12 mouse cellular contexts compared by ENCODE assay signal in the genomic region with DNA sequence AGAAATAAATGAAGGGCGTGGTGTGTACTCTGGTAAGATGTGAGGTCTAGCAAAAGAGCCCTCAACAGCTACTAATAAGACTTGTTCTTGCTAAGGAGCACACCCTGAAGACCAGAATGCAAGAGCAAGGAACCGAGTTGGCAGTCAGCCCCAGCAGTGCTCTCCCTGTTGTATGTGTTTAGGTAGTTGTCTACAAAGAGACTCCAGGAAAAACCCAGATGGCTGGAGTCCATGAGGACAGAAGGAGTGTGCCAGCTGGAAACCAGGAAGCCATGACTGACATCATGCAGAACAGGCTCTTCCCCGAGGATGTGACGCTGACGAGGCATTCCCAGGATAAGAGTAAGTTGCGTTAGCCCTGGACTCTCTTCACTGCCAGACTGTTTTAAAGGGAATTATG.
A peak's percentile ranks its signal among the peaks of the same experiment; 100 is the strongest.
DNase-seq lines count a peak whose midpoint lies in the region; ATAC-seq and TF ChIP-seq lines count a peak whose summit lies in the region.
"Had no signal": no experiment of that assay in that cellular context is flagged by ENCODE, and none has a peak within 500 bp of the region (broad histone marks: within the 10 kb centered on the region; RNA-seq: fewer than 3 reads in every experiment).

No protein-coding gene starts in this region.

- no peaks in the 10 kb centered on the region for H3K4me1 ChIP-seq in heart, adult 2 months (ENCODE audit: control insufficient read depth, insufficient read depth, low read length)
- peaks cover 4% of the 10 kb centered on the region for H3K4me1 ChIP-seq in heart, embryonic 12.5 days (replicated peaks)
- peaks cover 7% of the 10 kb centered on the region for H3K4me1 ChIP-seq in cerebellum, adult 2 months (ENCODE audit: control insufficient read depth, insufficient read depth, low read length)
- peaks cover 3% of the 10 kb centered on the region; the same call in 1 of the 2 replicates for H3K4me1 ChIP-seq in heart, postnatal 0 days (ENCODE audit: control insufficient read depth, insufficient read depth)
- H3K4me1 ChIP-seq: forebrain, embryonic 15.5 days; liver, embryonic 12.5 days had no signal

- no peak overlapping the region for H3K9ac ChIP-seq in heart, adult 2 months (ENCODE audit: low read depth, low read length)
- no peak overlapping the region for H3K9ac ChIP-seq in heart, embryonic 12.5 days
- H3K9ac ChIP-seq in heart, postnatal 0 days (replicated peaks; ENCODE audit: low read depth, low read length): no peak overlapping the region
- H3K9ac ChIP-seq: forebrain, embryonic 15.5 days; liver, embryonic 12.5 days had no signal

- no peaks in the 10 kb centered on the region for H3K36me3 ChIP-seq in heart, adult 2 months (ENCODE audit: control insufficient read depth, insufficient read depth, low read length)
- H3K36me3 ChIP-seq in heart, embryonic 12.5 days: no peaks in the 10 kb centered on the region
- H3K36me3 ChIP-seq in heart, postnatal 0 days (replicated peaks; ENCODE audit: control insufficient read depth, insufficient read depth, low read length): no peaks in the 10 kb centered on the region
- H3K36me3 ChIP-seq: forebrain, embryonic 15.5 days; liver, embryonic 12.5 days had no signal

- WGBS in heart, adult 2 months: 38% methylated on average over 6 of the region's 6 CpGs
- WGBS in heart, embryonic 12.5 days: 79% methylated on average over 6 of the region's 6 CpGs
- WGBS in cerebellum, adult 2 months: 24% methylated on average over 6 of the region's 6 CpGs
- 52% methylated on average over 6 of the region's 6 CpGs for WGBS in heart, postnatal 0 days

- H3K27me3 ChIP-seq in heart, adult 2 months (ENCODE audit: control insufficient read depth, insufficient read depth, low read length): no peaks in the 10 kb centered on the region
- H3K27me3 ChIP-seq in heart, embryonic 12.5 days (replicated peaks): no peaks in the 10 kb centered on the region
- no peaks in the 10 kb centered on the region for H3K27me3 ChIP-seq in cerebellum, adult 2 months (ENCODE audit: control insufficient read depth, insufficient read depth, low read length)
- no peaks in the 10 kb centered on the region for H3K27me3 ChIP-seq in heart, postnatal 0 days (ENCODE audit: control insufficient read depth, insufficient read depth, low read length)
- H3K27me3 ChIP-seq: forebrain, embryonic 15.5 days; liver, embryonic 12.5 days had no signal

- H3K79me2 ChIP-seq in heart, adult 2 months (replicated peaks; ENCODE audit: control insufficient read depth, insufficient read depth, low read length): no peaks in the 10 kb centered on the region

- no peak overlapping the region for H3K27ac ChIP-seq in heart, adult 2 months
- no peak overlapping the region for H3K27ac ChIP-seq in heart, embryonic 12.5 days (ENCODE audit: poor library complexity, severe bottlenecking)
- no peak overlapping the region for H3K27ac ChIP-seq in cerebellum, adult 2 months (ENCODE audit: insufficient read depth, low read length)
- no peak overlapping the region for H3K27ac ChIP-seq in heart, postnatal 0 days (ENCODE audit: low read depth)
- H3K27ac ChIP-seq: forebrain, embryonic 15.5 days; liver, embryonic 12.5 days had no signal

- no peak for TF ChIP-seq CTCF in heart, adult 2 months (IDR thresholded peaks at IDR 0.05)
- TF ChIP-seq CTCF in cerebellum, adult 2 months (IDR thresholded peaks at IDR 0.05; ENCODE audit: borderline replicate concordance, insufficient read depth, low read depth, low read length): no peak
- TF ChIP-seq CTCF in heart, postnatal 0 days (IDR thresholded peaks at IDR 0.05; ENCODE audit: low read depth): no peak

- TF ChIP-seq EP300 in heart, adult 2 months (IDR thresholded peaks at IDR 0.05; ENCODE audit: insufficient read depth, low read depth, low read length): no peak
- no peak for TF ChIP-seq EP300 in heart, postnatal 0 days (IDR thresholded peaks at IDR 0.05; ENCODE audit: low read depth)

- H3K4me3 ChIP-seq in heart, adult 2 months: no peak overlapping the region
- H3K4me3 ChIP-seq in heart, embryonic 12.5 days: no peak overlapping the region
- H3K4me3 ChIP-seq in cerebellum, adult 2 months (replicated peaks; ENCODE audit: insufficient read depth, low read depth, low read length): no peak overlapping the region
- no peak overlapping the region for H3K4me3 ChIP-seq in heart, postnatal 0 days (ENCODE audit: low read depth, low read length)
- H3K4me3 ChIP-seq: forebrain, embryonic 15.5 days; liver, embryonic 12.5 days had no signal

- TF ChIP-seq POLR2A in heart, adult 2 months (IDR thresholded peaks at IDR 0.05; ENCODE audit: insufficient read depth, low read depth, low read length): no peak
- TF ChIP-seq POLR2A in cerebellum, adult 2 months (IDR thresholded peaks at IDR 0.05; ENCODE audit: borderline replicate concordance, insufficient read depth, low read length): no peak

- intact Hi-C loops in heart, adult 2 months (cut with DNase I): no loop called here
- intact Hi-C loops in left cerebral cortex, postnatal 10 days (cut with DNase I): no loop called here

- no peak overlapping the region for H3K4me2 ChIP-seq in heart, embryonic 12.5 days
- no peak overlapping the region for H3K4me2 ChIP-seq in heart, postnatal 0 days (ENCODE audit: low read depth, low read length)
- H3K4me2 ChIP-seq: forebrain, embryonic 15.5 days; liver, embryonic 12.5 days had no signal

- peak; percentile 17 to 38 for DNase-seq in heart, adult 2 months
- DNase-seq in cerebellum, adult 2 months: peak; percentile 85 to 94
- peak; percentile 10 for DNase-seq in heart, postnatal 0 days (ENCODE audit: low spot score)
- DNase-seq in left cerebral cortex, postnatal 10 days (ENCODE audit: extremely low spot score in 1 of 2, low spot score in 2 of 2): peak; percentile 23 to 29
- no peak for DNase-seq in kidney, postnatal 4 days
- DNase-seq in embryo, embryonic 10 days (ENCODE audit: low spot score): no peak
- DNase-seq: kidney, postnatal 14 days; thymus, adult 2 months had no signal

- no peaks in the 10 kb centered on the region for H3K9me3 ChIP-seq in heart, embryonic 12.5 days (replicated peaks)
- no peaks in the 10 kb centered on the region for H3K9me3 ChIP-seq in heart, postnatal 0 days (replicated peaks; ENCODE audit: control insufficient read depth, low read length)
- H3K9me3 ChIP-seq: forebrain, embryonic 15.5 days; liver, embryonic 12.5 days had no signal

- ATAC-seq in heart, embryonic 12.5 days (ENCODE audit: insufficient number of reproducible peaks, low FRiP score): no peak
- ATAC-seq in heart, postnatal 0 days (ENCODE audit: insufficient read depth, low read depth): peak; percentile 36; the same call in 1 of the 2 replicates
- ATAC-seq in CD4-positive, CD25-positive, alpha-beta regulatory T cell, adult 4 months: no peak
- ATAC-seq: forebrain, embryonic 15.5 days; liver, embryonic 12.5 days had no signal

Comparison
In these comparisons a context has a peak if more than half of its experiments do, and no peak if none do; other contexts are left out.
1. DNase-seq: peak in heart, adult 2 months (2 of 2), cerebellum, adult 2 months (2 of 2), heart, postnatal 0 days (single experiment) and left cerebral cortex, postnatal 10 days (2 of 2); none in kidney, postnatal 4 days (0 of 2) and embryo, embryonic 10 days (single experiment).